Mouse (Mus musculus) layer of hippocampus, adult 11-12 months (tissue): Measurements from ENCODE around the gene Phkg2.
A peak's percentile ranks its signal among the peaks of the same experiment; 100 is the strongest.
"Not testable (repeated sequence)": the region's sequence is repeated elsewhere in the genome, so short reads cannot be mapped to it uniquely, and the experiment has no call there.

ENCODE experiments used
- DNase-seq: peaks from one replicate; pipeline ENCODE4 v3.0.0; 2022; ENCODE audit warnings: low spot score

The Phkg2 gene

DNA sequence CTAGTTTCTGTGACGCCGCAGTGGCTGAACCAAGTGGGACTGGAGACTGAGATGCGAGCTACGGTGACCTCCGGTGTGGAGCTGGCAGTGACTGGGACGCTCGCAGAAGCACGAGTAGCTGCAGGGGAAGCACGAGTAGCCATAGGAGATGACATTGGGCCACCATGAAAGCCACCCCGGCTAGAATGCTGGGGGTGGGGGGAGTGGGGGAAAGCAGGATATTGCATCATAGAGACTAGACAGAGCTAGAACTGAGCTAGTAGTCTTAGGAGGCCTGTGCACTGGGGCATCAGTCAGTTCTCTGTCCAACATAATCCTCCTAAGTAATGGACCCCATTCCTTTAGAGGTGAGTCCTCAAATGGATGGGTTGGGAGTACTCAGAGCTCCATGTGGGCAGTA lies 31.1 kb downstream of the Phkg2 start:
- no peak for DNase-seq

DNA sequence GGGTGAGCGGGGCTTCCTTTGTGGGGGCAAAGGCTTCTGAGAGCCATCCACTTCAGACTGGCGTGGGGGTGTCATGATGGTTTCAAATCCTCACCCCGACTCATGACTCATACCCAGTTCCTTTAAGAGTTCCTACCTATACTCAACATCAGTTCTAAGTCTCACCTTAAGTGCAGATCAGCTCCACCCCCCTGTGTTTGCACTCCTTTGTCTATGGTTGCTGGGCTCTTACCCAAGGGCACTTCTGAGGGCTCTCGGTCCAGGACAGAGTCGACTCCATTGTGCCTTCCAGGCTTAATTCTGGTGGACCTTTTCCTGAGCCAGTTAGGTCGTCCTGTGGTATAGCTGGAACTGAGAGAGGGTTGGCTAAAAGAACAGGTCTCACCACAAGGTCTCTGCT lies 34.0 kb downstream of the Phkg2 start:
- no peak for DNase-seq

- DNase-seq: no peak
Measured at GRCm38 (mm10) chr7:127611011-127611410, 37.9 kb downstream of the Phkg2 start.

DNA sequence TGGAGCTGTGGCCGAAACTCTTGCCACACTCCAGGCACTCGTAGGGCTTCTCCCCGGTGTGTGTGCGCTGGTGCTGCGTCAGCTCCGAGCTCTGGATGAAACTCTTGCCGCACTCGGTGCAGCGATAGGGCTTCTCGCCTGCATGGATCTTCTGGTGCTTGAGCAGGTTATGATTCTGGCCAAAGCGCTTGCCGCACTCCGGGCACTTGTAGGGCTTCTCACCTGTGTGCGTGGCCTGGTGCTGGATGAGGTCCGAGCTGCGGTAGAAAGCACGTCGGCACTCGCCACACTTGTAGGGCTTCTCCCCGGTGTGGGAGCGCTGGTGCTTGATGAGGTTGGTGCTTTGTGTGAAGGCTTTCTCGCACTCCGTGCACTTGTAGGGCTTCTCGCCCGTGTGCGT lies 38.4 kb downstream of the Phkg2 start:
- no peak for DNase-seq

DNA sequence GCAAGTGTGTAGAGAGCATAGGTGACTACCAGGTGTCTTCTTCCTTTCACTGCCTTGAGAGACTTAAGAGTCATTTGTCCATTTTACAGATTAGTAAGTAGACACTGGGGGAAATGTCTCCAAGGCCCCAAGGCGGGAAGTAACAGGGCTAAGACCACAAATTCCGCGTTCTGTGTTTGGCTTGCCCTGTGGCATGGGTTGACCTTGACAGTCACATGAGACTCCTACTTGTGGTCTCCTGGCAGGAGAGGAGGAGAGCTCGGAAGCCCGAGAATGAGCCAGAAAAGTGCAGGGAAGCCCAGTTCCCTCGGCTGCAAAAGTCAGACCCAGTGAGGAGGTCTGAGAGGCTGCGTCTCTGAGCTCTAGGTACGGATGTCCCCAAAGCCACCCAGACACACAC lies 40.4 kb downstream of the Phkg2 start:
- DNase-seq: no peak

GRCm38 (mm10) chr7:127614091-127614490 lies 41.0 kb downstream of the Phkg2 start:
- no peak for DNase-seq

DNA sequence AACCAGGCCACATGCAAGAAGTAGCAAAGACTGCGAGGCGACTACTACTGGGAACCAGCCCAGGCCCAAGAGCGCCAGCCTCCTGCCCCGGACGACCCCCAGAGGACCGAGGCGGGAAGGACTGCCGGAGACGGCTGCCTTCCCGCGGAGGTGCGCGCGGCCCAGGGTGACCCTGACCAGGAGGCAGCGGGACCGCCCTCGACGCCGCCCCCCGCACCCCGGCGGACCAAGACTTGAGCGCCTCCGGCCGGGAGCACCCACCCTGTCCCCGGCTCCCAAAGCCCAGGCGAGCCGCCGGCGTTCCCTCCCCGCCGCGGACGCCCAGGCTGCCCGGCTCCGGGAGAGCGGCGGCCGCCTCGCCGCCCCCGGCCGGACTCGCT lies 41.4 kb downstream of the Phkg2 start:
- DNase-seq: no peak

DNA sequence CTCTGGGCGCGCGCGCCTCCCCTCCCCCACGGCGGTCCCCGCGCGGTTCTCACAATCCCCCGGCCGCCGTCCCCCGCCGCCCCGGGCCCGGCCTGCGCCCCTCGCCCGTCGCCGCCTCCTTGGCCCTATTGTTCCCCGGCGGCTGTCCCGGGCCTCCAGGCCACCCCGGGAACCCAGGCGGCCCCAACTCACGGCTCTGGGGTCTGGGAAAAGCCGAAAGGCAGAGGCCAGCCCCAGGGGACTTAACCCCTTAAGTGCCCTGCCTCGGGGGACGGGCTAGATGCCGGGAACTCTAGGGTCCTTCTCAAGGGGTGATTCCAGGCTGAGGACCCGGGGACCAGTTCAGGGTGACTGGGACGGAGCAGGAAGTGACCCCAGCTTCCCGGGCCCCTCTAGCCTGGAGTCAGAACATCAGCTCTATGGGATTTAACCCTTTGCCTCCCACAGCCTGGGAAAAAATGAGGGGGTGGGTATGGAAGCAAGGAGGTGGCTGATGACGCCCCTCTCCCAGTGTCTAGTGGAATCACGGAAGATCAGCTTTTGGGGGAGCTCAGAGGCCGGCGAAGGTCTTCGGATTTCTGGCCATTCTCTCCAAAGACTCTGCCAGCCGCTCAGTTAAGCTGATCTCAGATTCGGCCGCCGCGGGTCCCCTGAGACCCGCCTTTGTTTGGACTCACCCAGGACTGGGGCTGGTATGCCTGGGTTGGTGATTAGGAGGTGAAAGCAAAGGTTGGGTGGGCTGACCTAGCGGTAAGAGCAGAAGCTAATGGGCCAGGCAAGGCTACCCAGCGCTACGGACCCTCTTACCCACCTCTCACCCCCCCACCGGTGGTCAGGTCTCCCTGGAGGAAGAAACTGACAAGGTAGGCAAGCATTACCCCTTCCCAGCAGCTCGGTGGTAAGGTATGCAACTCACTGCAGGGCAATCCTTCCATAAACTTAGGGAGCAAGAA lies 42.0 kb downstream of the Phkg2 start, which contains the start of gene Zfp629:
Zfp629 (minus strand) TSS at position 907 of the 953 bp plus-strand sequence.
- peak; percentile 78 for DNase-seq

- DNase-seq: no peak
Measured at GRCm38 (mm10) chr7:127616336-127616735, 43.2 kb downstream of the Phkg2 start.

GRCm38 (mm10) chr7:127616881-127617280 lies 43.7 kb downstream of the Phkg2 start:
- DNase-seq: no peak

- no peak for DNase-seq
Measured at GRCm38 (mm10) chr7:127617962-127618361, 44.8 kb downstream of the Phkg2 start.

- DNase-seq: not testable (repeated sequence)
Measured at GRCm38 (mm10) chr7:127618402-127618801, 45.3 kb downstream of the Phkg2 start.

GRCm38 (mm10) chr7:127626039-127626438 lies 52.9 kb downstream of the Phkg2 start:
- DNase-seq: no peak

DNA sequence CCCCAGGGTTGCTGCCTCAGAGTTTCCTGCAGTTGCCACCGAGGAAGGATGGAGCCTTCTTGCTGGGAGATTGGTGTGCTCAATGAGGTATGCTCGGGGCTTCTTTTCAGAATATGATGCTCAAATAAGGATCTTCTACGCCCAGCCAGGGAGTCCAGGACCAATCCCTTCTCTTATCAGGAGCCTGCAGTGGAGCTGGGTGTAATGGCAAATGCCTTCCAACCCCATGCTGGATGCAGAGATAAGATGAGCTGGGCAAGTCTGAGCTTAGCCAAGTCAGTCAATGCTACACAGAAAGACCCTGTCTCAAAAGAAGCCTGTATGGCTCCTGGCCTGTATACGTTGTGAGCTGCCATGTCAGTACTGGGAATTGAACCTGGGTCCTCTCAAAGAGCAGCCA lies 53.3 kb downstream of the Phkg2 start:
- DNase-seq: no peak

DNA sequence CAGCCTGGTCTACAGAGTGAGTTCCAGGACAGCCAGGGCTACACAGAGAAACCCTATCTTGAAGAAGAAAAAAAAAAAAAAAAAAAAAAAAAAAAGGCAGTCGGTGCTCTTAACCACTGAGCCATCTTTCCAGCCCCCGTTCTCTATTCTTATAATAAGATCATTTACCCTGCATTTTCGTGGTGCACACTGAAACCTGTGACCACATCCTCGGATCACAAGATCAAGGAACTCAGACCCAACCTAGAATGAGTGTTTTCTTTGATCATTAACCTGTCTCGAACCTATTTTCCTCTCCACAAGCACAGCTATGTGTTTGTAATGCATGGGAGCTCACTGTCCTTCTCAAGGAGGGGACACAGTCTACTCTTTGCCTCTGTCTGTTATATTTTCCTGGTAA lies 55.5 kb downstream of the Phkg2 start:
- DNase-seq: no peak

DNA sequence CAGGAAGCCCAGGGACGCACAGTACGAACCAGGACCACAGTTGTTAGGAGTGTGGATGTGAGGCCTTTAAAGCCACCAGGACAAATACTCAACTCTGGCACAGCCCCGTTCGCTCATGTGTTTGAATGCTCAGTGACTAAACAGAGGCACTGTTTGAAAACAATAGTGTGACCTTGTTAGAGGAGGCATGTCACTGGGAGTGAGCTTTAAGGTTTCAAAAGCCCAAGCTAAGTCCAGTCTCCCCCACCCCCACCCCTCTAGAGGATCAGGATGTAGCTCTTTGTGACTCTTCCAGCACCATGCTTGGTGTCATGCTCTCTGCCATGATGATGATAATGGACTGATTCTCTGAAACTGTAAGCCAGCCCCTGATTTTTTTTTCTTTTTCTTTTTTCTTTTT lies 58.3 kb downstream of the Phkg2 start:
- no peak for DNase-seq
